Mouse (Mus musculus) megakaryocyte, embryonic 14.5 days (primary cell): Measurements from ENCODE around the gene Pitpnm3. TPM values are rescaled to one million over a fixed set of nuclear protein-coding genes. Genes with fewer than 3 reads are reported as not detected.

ENCODE experiments used
- H3K27me3 ChIP-seq: replicated peaks from 2 replicates; pipeline ENCODE3; 2012; ENCODE audit warnings: inconsistent platforms
- H3K36me3 ChIP-seq: replicated peaks from 2 replicates; pipeline ENCODE3; 2012; ENCODE audit warnings: low read length, inconsistent platforms, mixed read lengths
- H3K4me1 ChIP-seq: 2 replicates; pipeline ENCODE4 v1.6.1; 2012; ENCODE audit warnings: inconsistent platforms
- H3K4me3 ChIP-seq: replicated peaks from 2 replicates; pipeline ENCODE3; 2012; ENCODE audit warnings: moderate library complexity, mild to moderate bottlenecking, inconsistent platforms
- H3K9me3 ChIP-seq: 2 replicates; pipeline ENCODE4 v1.6.1; 2012; ENCODE audit warnings: inconsistent platforms
- FLI1 ChIP-seq: IDR thresholded peaks from 2 replicates; pipeline ENCODE4 v1.6.1; 2012; ENCODE audit warnings: low read length, inconsistent platforms, mixed read lengths
- GATA1 ChIP-seq: IDR thresholded peaks from 3 replicates; pipeline ENCODE4 v1.6.1; 2012; ENCODE audit warnings: mixed read lengths, low read length, inconsistent platforms, borderline replicate concordance
- polyA plus RNA-seq: library from polyadenylated mRNA; stranded (reverse); fragments of >175 nt; gene quantifications from 2 replicates; pipeline ENCODE4 v1.2.3, GENCODE M21; 2012; ENCODE audit warnings: low replicate concordance; ENCODE audit not compliant: insufficient read depth

Gene Pitpnm3
- polyA plus RNA-seq, 1 experiment: 0.07 TPM

- Histone ChIP-seq H3K36me3 (no peaks in the 10 kb centered on the region), H3K27me3 (peaks cover 83% of the 10 kb centered on the region), H3K9me3 (no peaks in the 10 kb centered on the region), H3K4me3 (no peak overlapping the region), H3K4me1 (peaks cover 14% of the 10 kb centered on the region)
- TF ChIP-seq GATA1 (no peak), FLI1 (no peak)
Measured at GRCm38 (mm10) chr11:72057166-72057565, 78.4 kb downstream of the Pitpnm3 start.

- Histone ChIP-seq H3K9me3 (no peaks in the 10 kb centered on the region), H3K36me3 (no peaks in the 10 kb centered on the region), H3K4me1 (peaks cover 34% of the 10 kb centered on the region), H3K4me3 (no peak overlapping the region), H3K27me3 (peaks cover 86% of the 10 kb centered on the region)
- TF ChIP-seq FLI1: no peak
- no peak for TF ChIP-seq GATA1
Measured at GRCm38 (mm10) chr11:72055176-72055575, 80.4 kb downstream of the Pitpnm3 start.

DNA sequence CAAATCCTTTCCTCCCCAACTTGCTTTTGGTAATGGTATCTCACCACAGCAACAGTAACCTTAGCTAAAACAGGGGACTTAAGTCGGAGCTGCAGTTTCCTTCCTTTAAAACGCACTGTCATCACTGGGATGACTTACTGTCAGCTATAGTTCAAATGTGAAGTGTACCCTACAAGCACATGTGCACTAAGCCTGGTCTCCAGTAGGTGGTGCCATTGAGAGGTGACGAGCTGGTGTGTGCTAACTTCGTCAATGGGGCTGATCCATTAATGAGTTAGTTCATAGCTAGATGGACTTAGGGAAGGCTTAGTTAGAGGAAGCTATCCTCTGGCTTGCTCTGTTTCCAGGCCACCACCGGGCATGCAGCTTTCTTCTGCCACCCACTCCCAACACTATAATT is 82.9 kb downstream of the Pitpnm3 start:
- TF ChIP-seq GATA1 (no peak; the same call in 2 of the 3 replicates), FLI1 (no peak)
- Histone ChIP-seq H3K9me3 (no peaks in the 10 kb centered on the region), H3K27me3 (peaks cover 77% of the 10 kb centered on the region), H3K4me1 (peaks cover 42% of the 10 kb centered on the region), H3K4me3 (peak overlapping the region; percentile 75), H3K36me3 (peaks cover 15% of the 10 kb centered on the region)

DNA sequence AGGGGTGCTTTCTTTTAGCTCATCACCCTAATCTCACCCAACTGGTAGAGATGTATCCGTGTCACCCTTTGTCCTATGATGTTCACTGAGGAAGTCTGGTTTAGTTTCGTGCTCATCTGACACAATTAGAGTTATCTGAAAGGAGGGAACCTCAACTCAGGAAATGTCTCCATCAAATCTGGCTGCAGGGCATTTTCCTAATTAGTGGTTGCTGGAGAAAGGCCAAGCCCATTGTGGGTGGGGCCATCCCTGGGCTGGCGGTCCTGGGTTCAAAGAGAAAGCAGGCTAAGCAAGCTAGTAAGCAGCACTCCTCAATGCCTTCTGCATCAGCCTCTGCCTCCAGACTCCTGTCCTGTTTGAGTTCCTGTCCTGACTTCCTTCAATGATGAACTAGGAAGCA is 83.4 kb downstream of the Pitpnm3 start:
- no peak for TF ChIP-seq FLI1
- no peak for TF ChIP-seq GATA1
- Histone ChIP-seq H3K27me3 (peaks cover 73% of the 10 kb centered on the region), H3K36me3 (peaks cover 19% of the 10 kb centered on the region), H3K4me1 (peaks cover 42% of the 10 kb centered on the region), H3K9me3 (no peaks in the 10 kb centered on the region), H3K4me3 (peak overlapping the region; percentile 75)

DNA sequence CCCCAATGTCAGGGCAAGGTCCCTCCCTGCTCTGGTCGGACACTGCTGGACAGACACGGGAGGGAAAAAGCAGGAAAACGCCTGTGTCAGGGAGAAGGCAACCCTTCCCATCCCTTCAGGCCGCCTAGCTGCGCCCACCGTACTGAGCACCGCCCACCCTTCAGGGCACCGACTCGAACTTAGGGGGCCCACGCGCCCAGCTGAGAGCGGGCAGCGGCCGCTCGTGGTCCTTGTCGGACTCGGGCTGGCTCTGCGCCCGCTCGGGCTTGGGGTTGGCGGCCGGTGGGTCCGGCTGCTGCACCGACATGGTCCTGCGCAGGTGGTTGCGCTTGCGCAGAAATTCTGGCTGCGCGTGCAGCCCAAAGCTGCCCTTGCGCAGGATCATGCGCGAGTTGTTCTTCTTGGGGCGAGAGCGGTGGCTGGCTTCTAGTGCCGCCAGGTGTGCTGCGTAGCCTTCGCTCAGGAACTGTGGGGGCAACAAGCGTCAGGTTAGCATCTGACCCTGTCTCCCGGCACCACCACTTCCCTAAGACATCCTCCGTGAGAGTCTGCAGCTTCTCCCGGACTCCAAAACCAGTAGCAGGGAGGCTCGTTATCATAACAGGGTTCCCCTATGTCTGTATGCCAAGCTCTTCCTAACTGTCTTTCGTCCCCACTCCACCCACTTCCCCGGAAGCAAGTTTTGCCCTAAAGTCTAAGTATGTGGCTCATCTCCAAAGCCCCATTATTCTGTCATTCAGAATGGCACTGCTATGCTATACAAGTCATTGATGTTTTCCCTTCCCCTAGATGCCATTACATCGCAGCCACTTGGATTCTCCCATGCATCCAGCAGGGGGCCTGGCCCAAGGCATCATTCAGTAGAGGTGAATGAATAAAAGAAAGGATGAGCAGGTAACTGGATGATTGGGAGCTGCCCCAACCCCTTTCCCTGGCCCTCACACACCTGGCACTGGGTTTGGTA is 84.4 kb downstream of the Pitpnm3 start:
- peak overlapping the region; percentile 88 for H3K4me3 ChIP-seq
- TF ChIP-seq FLI1 (no peak), GATA1 (no peak)
- H3K27me3 ChIP-seq: peaks cover 63% of the 10 kb centered on the region
- peaks cover 49% of the 10 kb centered on the region for H3K4me1 ChIP-seq
- peaks cover 30% of the 10 kb centered on the region for H3K36me3 ChIP-seq
- H3K9me3 ChIP-seq: no peaks in the 10 kb centered on the region

GRCm38 (mm10) chr11:72050168-72050894 is 85.2 kb downstream of the Pitpnm3 start:
- Histone ChIP-seq H3K4me3 (peak overlapping the region; percentile 88), H3K9me3 (no peaks in the 10 kb centered on the region), H3K4me1 (peaks cover 57% of the 10 kb centered on the region), H3K27me3 (peaks cover 56% of the 10 kb centered on the region), H3K36me3 (peaks cover 38% of the 10 kb centered on the region)
- TF ChIP-seq FLI1 (no peak), GATA1 (no peak)

- TF ChIP-seq FLI1: no peak
- no peak for TF ChIP-seq GATA1
- no peak overlapping the region for H3K4me3 ChIP-seq
- H3K27me3 ChIP-seq: peaks cover 49% of the 10 kb centered on the region
- H3K4me1 ChIP-seq: peaks cover 68% of the 10 kb centered on the region
- H3K9me3 ChIP-seq: no peaks in the 10 kb centered on the region
- H3K36me3 ChIP-seq: peaks cover 49% of the 10 kb centered on the region
Measured at GRCm38 (mm10) chr11:72049171-72049759, 86.3 kb downstream of the Pitpnm3 start.

DNA sequence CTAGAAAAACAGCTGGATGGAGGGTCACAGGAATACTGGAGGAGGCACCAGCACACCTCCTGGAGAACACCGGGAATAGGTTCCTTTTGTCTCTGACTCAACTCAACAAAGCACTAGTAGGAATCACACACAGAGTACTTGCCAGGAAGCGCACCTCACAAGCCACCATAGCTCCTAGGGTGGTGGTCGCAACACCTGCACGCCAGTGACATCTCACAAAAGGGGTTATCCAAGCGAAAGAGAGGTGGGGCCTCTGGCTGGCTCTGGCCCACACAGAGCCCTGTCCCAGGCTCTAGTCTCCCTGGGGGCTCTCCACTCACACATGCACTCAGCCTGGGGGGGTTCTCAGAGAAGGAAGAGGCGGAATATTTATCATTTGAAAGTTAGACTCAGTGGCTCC is 86.8 kb downstream of the Pitpnm3 start:
- Histone ChIP-seq H3K4me3 (no peak overlapping the region), H3K4me1 (peaks cover 73% of the 10 kb centered on the region), H3K36me3 (peaks cover 53% of the 10 kb centered on the region), H3K9me3 (no peaks in the 10 kb centered on the region), H3K27me3 (peaks cover 44% of the 10 kb centered on the region)
- TF ChIP-seq FLI1 (no peak), GATA1 (no peak)

- Histone ChIP-seq H3K9me3 (no peaks in the 10 kb centered on the region), H3K4me1 (peaks cover 61% of the 10 kb centered on the region), H3K27me3 (peaks cover 6% of the 10 kb centered on the region), H3K4me3 (peak overlapping the region; percentile 98), H3K36me3 (peaks cover 53% of the 10 kb centered on the region)
- TF ChIP-seq GATA1 (no peak), FLI1 (no peak)
Measured at GRCm38 (mm10) chr11:72044231-72044630, 91.3 kb downstream of the Pitpnm3 start.

GRCm38 (mm10) chr11:72042631-72043030 is 92.9 kb downstream of the Pitpnm3 start:
- peaks cover 69% of the 10 kb centered on the region for H3K4me1 ChIP-seq
- H3K9me3 ChIP-seq: no peaks in the 10 kb centered on the region
- no peak for TF ChIP-seq GATA1
- no peak for TF ChIP-seq FLI1
- peaks cover 38% of the 10 kb centered on the region for H3K36me3 ChIP-seq
- peaks cover 6% of the 10 kb centered on the region for H3K27me3 ChIP-seq
- peak overlapping the region; percentile 98 for H3K4me3 ChIP-seq
